Mouse (Mus musculus): Measurements from ENCODE around the gene Cyp1a2. TPM values are rescaled to one million over a fixed set of nuclear protein-coding genes. Genes with fewer than 3 reads are reported as not detected.

Gene Cyp1a2
- polyA plus RNA-seq, 1 experiment from 2014 or later = not detected

- 93% methylated on average over 4 of the region's 4 CpGs for WGBS
- H3K4me2 ChIP-seq (ENCODE audit: low read depth, low read length) = no peak overlapping the region
Observed at GRCm38 (mm10) chr9:57671037-57671436, 12.5 kb downstream of the Cyp1a2 start.

DNA sequence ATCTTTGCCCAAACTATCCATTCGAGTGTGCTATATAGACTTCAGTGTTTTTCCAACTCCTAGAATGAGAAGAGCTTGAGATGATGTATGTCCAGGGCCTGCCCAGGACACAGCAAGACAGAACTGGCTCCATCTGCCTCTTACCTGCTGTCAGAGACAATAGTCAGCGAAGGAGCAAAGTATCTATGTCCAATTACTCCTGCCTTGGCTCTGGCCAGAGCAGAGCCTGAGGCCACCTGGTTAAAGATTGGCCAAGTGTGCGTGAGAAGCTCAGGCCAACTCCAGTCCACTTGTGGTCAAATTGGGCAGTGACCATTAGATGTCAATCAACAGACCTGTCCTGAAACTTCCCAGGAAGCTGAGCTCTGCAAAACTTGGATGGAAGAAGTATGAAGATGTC, 13.9 kb downstream of the Cyp1a2 start:
- H3K27ac ChIP-seq (replicated peaks; ENCODE audit: low read depth, low read length) = no peak overlapping the region
- H3K27me3 ChIP-seq (ENCODE audit: control insufficient read depth, insufficient read depth, low read length) = no peaks in the 10 kb centered on the region
- DNase-seq (ENCODE audit: low spot score) (no peak), ATAC-seq (replicated peaks; ENCODE audit: insufficient number of reproducible peaks, low FRiP score, low TSS enrichment, low read depth) (no peak)
- no peaks in the 10 kb centered on the region for H3K9me3 ChIP-seq (replicated peaks; ENCODE audit: control insufficient read depth, low read length)
- no peaks in the 10 kb centered on the region for H3K4me1 ChIP-seq (ENCODE audit: control insufficient read depth, insufficient read depth, low read length)
- no peaks in the 10 kb centered on the region for H3K36me3 ChIP-seq (replicated peaks; ENCODE audit: control insufficient read depth, insufficient read depth, low read depth, low read length)
- 78% methylated on average over 3 of the region's 3 CpGs for WGBS
- H3K4me2 ChIP-seq (ENCODE audit: low read depth, low read length) = no peak overlapping the region
- H3K4me3 ChIP-seq (ENCODE audit: low read depth, low read length) = no peak overlapping the region
- no peak overlapping the region for H3K9ac ChIP-seq (replicated peaks; ENCODE audit: low read length)

More at GRCm38 (mm10) chr9:57671037-57671436, 12.5 kb downstream of the Cyp1a2 start:
- Histone ChIP-seq H3K9ac (replicated peaks; ENCODE audit: low read length) (no peak overlapping the region), H3K9me3 (replicated peaks; ENCODE audit: control insufficient read depth, low read length) (no peaks in the 10 kb centered on the region), H3K36me3 (replicated peaks; ENCODE audit: control insufficient read depth, insufficient read depth, low read depth, low read length) (no peaks in the 10 kb centered on the region), H3K27me3 (ENCODE audit: control insufficient read depth, insufficient read depth, low read length) (no peaks in the 10 kb centered on the region), H3K4me1 (ENCODE audit: control insufficient read depth, insufficient read depth, low read length) (no peaks in the 10 kb centered on the region), H3K27ac (replicated peaks; ENCODE audit: low read depth, low read length) (no peak overlapping the region), H3K4me3 (ENCODE audit: low read depth, low read length) (no peak overlapping the region)
- DNase-seq (ENCODE audit: low spot score) (no peak), ATAC-seq (replicated peaks; ENCODE audit: insufficient number of reproducible peaks, low FRiP score, low TSS enrichment, low read depth) (no peak)

DNA sequence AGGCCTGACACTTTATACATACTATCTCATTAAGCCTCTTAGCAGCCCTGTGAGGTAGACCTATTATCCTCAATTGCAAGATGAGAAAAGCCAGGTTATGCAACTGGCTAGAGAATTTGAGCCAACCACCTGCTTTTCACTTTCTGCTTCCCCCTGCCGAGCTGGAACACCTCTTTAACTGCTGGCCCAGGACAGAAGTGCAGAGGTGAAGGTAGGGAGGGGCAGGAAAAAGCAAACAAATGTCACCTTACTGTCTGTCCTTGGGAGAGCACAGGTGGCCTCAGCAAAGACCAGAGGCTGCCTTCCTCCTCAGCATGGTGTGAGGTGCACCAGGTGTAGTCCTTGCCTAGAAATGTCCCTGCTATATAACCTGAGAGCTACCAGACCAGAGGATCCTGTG, 15.2 kb downstream of the Cyp1a2 start:
- ATAC-seq (replicated peaks; ENCODE audit: insufficient number of reproducible peaks, low FRiP score, low TSS enrichment, low read depth) = no peak
- Histone ChIP-seq H3K4me2 (ENCODE audit: low read depth, low read length) (no peak overlapping the region), H3K9me3 (replicated peaks; ENCODE audit: control insufficient read depth, low read length) (no peaks in the 10 kb centered on the region)

GRCm38 (mm10) chr9:57667817-57668216, 15.7 kb downstream of the Cyp1a2 start:
- H3K36me3 ChIP-seq (replicated peaks; ENCODE audit: control insufficient read depth, insufficient read depth, low read depth, low read length) = no peaks in the 10 kb centered on the region
- no peaks in the 10 kb centered on the region for H3K9me3 ChIP-seq (replicated peaks; ENCODE audit: control insufficient read depth, low read length)
- no peak overlapping the region for H3K27ac ChIP-seq (replicated peaks; ENCODE audit: low read depth, low read length)
- no peak overlapping the region for H3K4me2 ChIP-seq (ENCODE audit: low read depth, low read length)
- WGBS = 75% methylated on average over 11 of the region's 11 CpGs
- H3K4me3 ChIP-seq (ENCODE audit: low read depth, low read length) = no peak overlapping the region
- no peak for DNase-seq (ENCODE audit: low spot score)
- no peaks in the 10 kb centered on the region for H3K27me3 ChIP-seq (ENCODE audit: control insufficient read depth, insufficient read depth, low read length)
- ATAC-seq (replicated peaks; ENCODE audit: insufficient number of reproducible peaks, low FRiP score, low TSS enrichment, low read depth) = no peak
- no peaks in the 10 kb centered on the region for H3K4me1 ChIP-seq (ENCODE audit: control insufficient read depth, insufficient read depth, low read length)
- H3K9ac ChIP-seq (replicated peaks; ENCODE audit: low read length) = no peak overlapping the region

More for the DNA sequence above, 15.2 kb downstream of the Cyp1a2 start:
- Histone ChIP-seq H3K27me3 (ENCODE audit: control insufficient read depth, insufficient read depth, low read length) (no peaks in the 10 kb centered on the region), H3K4me3 (ENCODE audit: low read depth, low read length) (no peak overlapping the region), H3K36me3 (replicated peaks; ENCODE audit: control insufficient read depth, insufficient read depth, low read depth, low read length) (no peaks in the 10 kb centered on the region), H3K4me1 (ENCODE audit: control insufficient read depth, insufficient read depth, low read length) (no peaks in the 10 kb centered on the region), H3K9ac (replicated peaks; ENCODE audit: low read length) (no peak overlapping the region), H3K27ac (replicated peaks; ENCODE audit: low read depth, low read length) (no peak overlapping the region)
- 27% methylated on average over 1 of the region's 1 CpGs for WGBS
- no peak for DNase-seq (ENCODE audit: low spot score)

DNA sequence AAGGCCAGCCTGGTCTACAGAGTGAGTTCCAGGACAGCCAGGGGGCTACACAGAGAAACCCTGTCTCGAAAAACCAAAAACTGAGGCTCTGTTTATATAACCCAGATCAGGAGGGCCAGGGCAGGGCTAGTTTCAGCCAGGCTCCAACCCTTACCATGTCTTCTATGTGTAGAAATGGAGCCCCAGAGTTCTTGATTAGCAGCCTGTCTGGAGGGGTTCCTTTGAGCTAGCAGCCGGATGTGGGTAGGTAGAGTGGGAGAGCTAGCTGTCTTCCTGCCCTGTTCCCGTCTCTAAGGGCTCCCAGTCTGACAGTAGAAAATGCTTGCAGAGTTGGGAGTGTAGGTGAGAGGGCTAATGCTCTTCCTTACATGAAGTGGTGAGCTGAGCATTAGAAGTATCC, 16.4 kb downstream of the Cyp1a2 start:
- Histone ChIP-seq H3K4me3 (ENCODE audit: low read depth, low read length) (no peak overlapping the region), H3K4me1 (ENCODE audit: control insufficient read depth, insufficient read depth, low read length) (no peaks in the 10 kb centered on the region), H3K36me3 (replicated peaks; ENCODE audit: control insufficient read depth, insufficient read depth, low read depth, low read length) (no peaks in the 10 kb centered on the region), H3K27ac (replicated peaks; ENCODE audit: low read depth, low read length) (no peak overlapping the region), H3K9ac (replicated peaks; ENCODE audit: low read length) (no peak overlapping the region), H3K9me3 (replicated peaks; ENCODE audit: control insufficient read depth, low read length) (no peaks in the 10 kb centered on the region), H3K27me3 (ENCODE audit: control insufficient read depth, insufficient read depth, low read length) (no peaks in the 10 kb centered on the region), H3K4me2 (ENCODE audit: low read depth, low read length) (no peak overlapping the region)
- DNase-seq (ENCODE audit: low spot score) (no peak), ATAC-seq (replicated peaks; ENCODE audit: insufficient number of reproducible peaks, low FRiP score, low TSS enrichment, low read depth) (no peak)
- WGBS = 71% methylated on average over 3 of the region's 3 CpGs

DNA sequence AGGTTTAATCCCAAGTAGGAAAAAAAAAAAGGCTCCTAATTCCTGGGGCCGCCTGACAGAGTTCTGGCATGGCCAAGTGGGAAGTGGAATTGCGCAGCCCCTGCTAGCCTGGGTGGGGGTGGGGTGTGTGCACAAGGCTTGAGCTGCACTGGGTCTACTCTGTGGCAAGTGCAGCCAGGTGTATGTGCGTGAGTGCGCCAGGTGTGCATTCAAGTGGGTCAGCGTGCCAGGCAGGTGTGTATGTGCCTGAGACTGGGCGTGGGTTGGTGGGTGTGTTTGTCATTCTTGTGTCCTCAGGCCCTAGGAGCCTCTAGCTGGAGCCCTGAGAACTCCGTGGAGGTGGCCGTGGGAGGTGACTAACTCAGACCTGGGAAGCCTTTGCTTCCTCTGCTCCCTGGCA, 17.0 kb downstream of the Cyp1a2 start:
- ATAC-seq (replicated peaks; ENCODE audit: insufficient number of reproducible peaks, low FRiP score, low TSS enrichment, low read depth) (no peak), DNase-seq (ENCODE audit: low spot score) (no peak)
- H3K9me3 ChIP-seq (replicated peaks; ENCODE audit: control insufficient read depth, low read length) = no peaks in the 10 kb centered on the region
- 81% methylated on average over 8 of the region's 8 CpGs for WGBS
- no peaks in the 10 kb centered on the region for H3K27me3 ChIP-seq (ENCODE audit: control insufficient read depth, insufficient read depth, low read length)
- H3K4me1 ChIP-seq (ENCODE audit: control insufficient read depth, insufficient read depth, low read length) = no peaks in the 10 kb centered on the region
- no peak overlapping the region for H3K4me2 ChIP-seq (ENCODE audit: low read depth, low read length)
- no peak overlapping the region for H3K9ac ChIP-seq (replicated peaks; ENCODE audit: low read length)
- no peak overlapping the region for H3K27ac ChIP-seq (replicated peaks; ENCODE audit: low read depth, low read length)
- H3K36me3 ChIP-seq (replicated peaks; ENCODE audit: control insufficient read depth, insufficient read depth, low read depth, low read length) = no peaks in the 10 kb centered on the region
- H3K4me3 ChIP-seq (ENCODE audit: low read depth, low read length) = no peak overlapping the region

DNA sequence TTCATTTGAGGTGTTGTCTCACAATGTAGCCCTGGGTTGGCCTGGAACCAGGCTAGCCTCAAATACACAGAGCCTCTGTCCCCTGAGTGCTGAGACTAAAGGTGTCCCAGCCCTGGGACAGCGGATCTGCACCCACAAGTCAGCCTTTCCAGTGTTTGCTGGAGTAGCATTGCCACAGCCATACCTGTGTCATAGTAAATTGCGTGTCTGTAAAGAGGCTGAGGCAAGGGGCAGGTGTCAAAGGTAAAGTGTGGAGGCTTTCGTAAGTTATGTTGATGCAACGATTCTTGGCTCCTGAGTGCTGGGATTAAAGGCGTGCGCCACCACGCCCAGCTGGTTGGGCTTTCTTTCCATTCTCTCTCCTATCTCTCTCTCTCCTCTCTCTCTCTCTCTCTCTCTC, 18.9 kb downstream of the Cyp1a2 start:
- WGBS = 71% methylated on average over 7 of the region's 7 CpGs
- Histone ChIP-seq H3K27ac (replicated peaks; ENCODE audit: low read depth, low read length) (no peak overlapping the region), H3K9me3 (replicated peaks; ENCODE audit: control insufficient read depth, low read length) (no peaks in the 10 kb centered on the region), H3K9ac (replicated peaks; ENCODE audit: low read length) (no peak overlapping the region), H3K27me3 (ENCODE audit: control insufficient read depth, insufficient read depth, low read length) (no peaks in the 10 kb centered on the region), H3K36me3 (replicated peaks; ENCODE audit: control insufficient read depth, insufficient read depth, low read depth, low read length) (no peaks in the 10 kb centered on the region), H3K4me3 (ENCODE audit: low read depth, low read length) (no peak overlapping the region), H3K4me2 (ENCODE audit: low read depth, low read length) (no peak overlapping the region), H3K4me1 (ENCODE audit: control insufficient read depth, insufficient read depth, low read length) (no peaks in the 10 kb centered on the region)
- no peak for DNase-seq (ENCODE audit: low spot score)
- ATAC-seq (replicated peaks; ENCODE audit: insufficient number of reproducible peaks, low FRiP score, low TSS enrichment, low read depth) = no peak

GRCm38 (mm10) chr9:57661552-57661951, 22.0 kb downstream of the Cyp1a2 start:
- H3K36me3 ChIP-seq (replicated peaks; ENCODE audit: control insufficient read depth, insufficient read depth, low read depth, low read length) = no peaks in the 10 kb centered on the region
- 78% methylated on average over 3 of the region's 3 CpGs for WGBS
- no peaks in the 10 kb centered on the region for H3K9me3 ChIP-seq (replicated peaks; ENCODE audit: control insufficient read depth, low read length)

More at GRCm38 (mm10) chr9:57661552-57661951, 22.0 kb downstream of the Cyp1a2 start:
- Histone ChIP-seq H3K4me2 (ENCODE audit: low read depth, low read length) (no peak overlapping the region), H3K9ac (replicated peaks; ENCODE audit: low read length) (no peak overlapping the region), H3K4me3 (ENCODE audit: low read depth, low read length) (no peak overlapping the region), H3K27ac (replicated peaks; ENCODE audit: low read depth, low read length) (no peak overlapping the region), H3K27me3 (ENCODE audit: control insufficient read depth, insufficient read depth, low read length) (no peaks in the 10 kb centered on the region), H3K4me1 (ENCODE audit: control insufficient read depth, insufficient read depth, low read length) (no peaks in the 10 kb centered on the region)
- ATAC-seq (replicated peaks; ENCODE audit: insufficient number of reproducible peaks, low FRiP score, low TSS enrichment, low read depth) = no peak
- DNase-seq (ENCODE audit: low spot score) = no peak

All from embryonic facial prominence, embryonic 11.5 days (tissue).